Mouse (Mus musculus) brain, embryonic 14.5 days (tissue): ENCODE measurements at regions not wholly inside any gene's neighbourhood (a gene's known extent, or its start where the extent isn't known, plus 50 kb on each side); places are given as distances from the start of the nearest gene placed in this dataset.

Source experiments
- CTCF ChIP-seq: fragments of 200-500 bp; IDR thresholded peaks from 2 replicates; pipeline ENCODE4 v1.5.1; 2012; ENCODE audit warnings: inconsistent platforms, mild to moderate bottlenecking, moderate library complexity, borderline replicate concordance; ENCODE audit not compliant: insufficient read depth, insufficient read length; ENCODE audit errors: extremely low read depth
- POLR2A ChIP-seq: fragments of 200-500 bp; IDR thresholded peaks from 2 replicates; pipeline ENCODE4 v1.6.1; 2012; ENCODE audit warnings: mild to moderate bottlenecking, inconsistent platforms, borderline replicate concordance; ENCODE audit not compliant: poor library complexity, insufficient read depth, insufficient read length, severe bottlenecking; ENCODE audit errors: extremely low read depth

- TF ChIP-seq CTCF (no peak), POLR2A (no peak)
These were observed 139.9 kb downstream of the Tmx1 start for GRCm38 (mm10) chr12:70592821-70593220.
